Mouse (Mus musculus) monocyte, adult 59 days (primary cell): ENCODE results near the gene Olfr148. TPM values are rescaled to one million over a fixed set of nuclear protein-coding genes. Genes with fewer than 3 reads are reported as not detected.

Experiments
- total RNA-seq, 2 experiments: library from RNA; stranded (reverse); gene quantifications; one replicate each; pipeline ENCODE4 v1.2.4; 2023

Olfr148 gene
- not detected for total RNA-seq

DNA sequence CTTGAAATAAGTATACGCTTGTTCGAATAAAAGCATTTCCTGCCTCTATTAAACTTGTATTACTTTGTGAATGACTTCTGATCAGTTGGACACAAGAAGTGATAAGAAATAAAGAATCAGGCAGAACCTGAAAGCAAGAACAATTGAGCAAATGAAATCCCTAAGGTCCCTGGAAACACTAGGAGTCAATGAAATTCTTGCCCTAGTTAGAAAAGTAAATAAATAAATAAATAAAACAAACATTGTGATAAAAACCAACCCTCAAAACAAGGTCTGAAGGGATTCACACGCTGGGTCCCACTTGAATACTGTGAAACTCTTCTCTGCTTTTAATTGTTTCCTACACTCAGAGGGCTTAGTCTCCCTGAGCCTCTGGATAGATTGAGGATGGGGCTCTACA is at the start of gene Olfr148:
Gene Olfr148, plus strand, starts transcription at position 301 of the 400 bp plus-strand sequence.

DNA sequence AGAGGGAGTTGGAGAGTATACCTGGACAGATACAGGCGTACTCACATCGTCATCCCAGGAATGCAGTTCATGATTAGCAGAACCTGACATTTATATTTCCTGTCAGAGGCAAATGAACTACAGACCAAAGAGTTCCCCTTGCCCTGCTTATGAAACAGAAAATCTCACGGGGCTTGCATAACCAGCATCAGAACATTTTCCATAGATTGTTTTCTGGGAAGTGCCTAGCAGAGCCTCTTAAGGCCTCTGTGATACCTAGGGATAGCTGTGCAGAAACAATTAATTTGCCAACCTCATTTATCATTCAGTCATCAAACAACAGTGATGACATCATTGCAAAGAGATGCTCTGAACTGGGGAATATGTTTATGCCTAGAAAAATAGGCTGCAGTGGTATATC is 35.0 kb upstream of the Olfr148 start, which contains the start of gene Olfr959:
Gene Olfr959, minus strand, starts transcription at position 101 of the 400 bp plus-strand sequence.

DNA sequence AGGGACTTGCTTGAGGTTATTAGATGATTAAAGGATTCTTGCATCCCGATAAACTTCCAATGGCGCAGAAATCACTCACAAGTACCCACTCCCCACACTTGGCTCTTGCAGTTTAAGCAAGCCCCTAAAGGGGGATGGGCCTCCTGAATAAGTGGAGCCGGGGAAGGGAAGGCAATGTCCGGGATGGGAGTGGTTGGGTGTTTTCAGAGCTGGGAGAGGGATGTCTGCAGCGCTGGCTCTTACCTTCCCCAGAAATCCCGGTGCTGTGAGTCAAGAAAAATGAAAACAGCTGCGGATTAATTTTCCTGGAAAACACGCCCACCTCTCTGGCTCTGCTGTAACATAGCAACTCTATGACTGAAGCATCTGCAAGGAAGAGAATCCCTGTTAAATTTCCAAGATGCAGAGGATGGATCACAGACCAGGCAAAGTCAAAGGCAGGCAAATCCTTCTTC is 6.4 kb upstream of the Olfr148 start, which contains the start of gene AW551984:
Gene AW551984, minus strand, starts transcription at position 405 of the 455 bp plus-strand sequence.

DNA sequence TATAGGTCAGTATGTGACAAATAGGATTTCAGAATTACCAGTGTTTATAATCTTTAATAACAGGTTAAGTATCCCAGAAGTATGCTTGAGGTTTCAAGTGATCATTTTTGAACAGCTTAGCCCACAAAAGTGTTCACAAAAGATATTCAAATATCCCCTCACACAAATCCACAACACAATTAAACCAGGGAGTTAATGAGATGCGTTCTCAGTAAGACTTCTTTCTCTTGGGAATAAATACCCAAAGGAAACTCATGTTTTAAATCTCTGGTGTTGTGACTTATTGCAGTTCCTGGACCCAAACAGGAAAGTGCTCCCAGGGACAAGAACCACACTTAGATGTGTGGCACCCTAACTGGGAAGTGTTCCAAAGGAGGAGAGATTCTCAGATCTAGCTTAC is 10.6 kb downstream of the Olfr148 start, which contains the start of gene Olfr960:
Gene Olfr960, plus strand, starts transcription at position 301 of the 400 bp plus-strand sequence.

DNA sequence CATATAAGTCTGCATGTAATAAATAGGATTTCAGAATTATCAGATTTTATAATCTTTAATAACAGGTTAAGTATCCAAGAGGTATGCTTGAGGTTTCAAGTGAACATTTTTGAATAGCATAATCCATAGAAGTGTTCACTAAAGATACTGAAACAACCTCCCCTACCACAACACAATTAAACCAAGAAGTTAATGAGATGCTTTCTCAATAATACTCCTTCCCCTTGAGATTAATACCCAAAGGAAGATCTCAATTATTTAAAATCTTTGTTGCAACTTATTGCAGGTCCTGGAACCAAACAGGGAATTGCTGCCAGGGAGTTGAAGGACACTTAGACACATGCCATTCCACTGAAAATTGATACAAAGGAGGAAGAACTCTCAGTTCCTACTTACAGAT is 34.3 kb downstream of the Olfr148 start, which contains the start of gene Olfr961:
Gene Olfr961, plus strand, starts transcription at position 301 of the 400 bp plus-strand sequence.

Other genes with a start within 250 kb of the Olfr148 start
- gene Olfr951, start 223.2 kb upstream of the Olfr148 start, total RNA-seq, result not detected
- not detected for gene Olfr952, start 183.5 kb upstream of the Olfr148 start, total RNA-seq
- not detected for gene Olfr954, start 154.0 kb upstream of the Olfr148 start, total RNA-seq
- not detected for gene Olfr955, start 138.7 kb upstream of the Olfr148 start, total RNA-seq
- not detected for gene Olfr44, start 116.7 kb upstream of the Olfr148 start, total RNA-seq
- not detected for gene Olfr957, start 94.8 kb upstream of the Olfr148 start, total RNA-seq
- gene Olfr958, start 56.6 kb upstream of the Olfr148 start, total RNA-seq, result not detected
- gene Olfr959, start 35.1 kb upstream of the Olfr148 start, total RNA-seq, result not detected
- gene AW551984, start 6.3 kb upstream of the Olfr148 start, total RNA-seq, result not detected
- not detected for gene Olfr960, start 10.7 kb downstream of the Olfr148 start, total RNA-seq
- not detected for gene Olfr961, start 34.4 kb downstream of the Olfr148 start, total RNA-seq
- gene Olfr963, start 56.5 kb downstream of the Olfr148 start, total RNA-seq, result not detected
- not detected for gene Olfr149, start 96.5 kb downstream of the Olfr148 start, total RNA-seq
- gene Olfr965, start 100.7 kb downstream of the Olfr148 start, total RNA-seq, result not detected
- not detected for gene Olfr150, start 120.3 kb downstream of the Olfr148 start, total RNA-seq
- gene Olfr967, start 135.6 kb downstream of the Olfr148 start, total RNA-seq, result not detected
- not detected for gene Olfr968, start 172.6 kb downstream of the Olfr148 start, total RNA-seq
- gene Olfr969, start 180.3 kb downstream of the Olfr148 start, total RNA-seq, result not detected
- not detected for gene Olfr970, start 198.2 kb downstream of the Olfr148 start, total RNA-seq
- not detected for gene Olfr971, start 226.2 kb downstream of the Olfr148 start, total RNA-seq